Mouse (Mus musculus): ENCODE measurements around the gene Ahsg. TPM values are rescaled to one million over a fixed set of nuclear protein-coding genes. Genes with fewer than 3 reads are reported as not detected.
"Not testable (repeated sequence)": the region's sequence is repeated elsewhere in the genome, so short reads cannot be mapped to it uniquely, and the experiment has no call there.

Gene Ahsg
- polyA plus RNA-seq, 2 experiments from 2014 or later: not detected

GRCm38 (mm10) chr16:22941825-22942476, 50.9 kb downstream of the Ahsg start:
- not testable (repeated sequence) for ATAC-seq

GRCm38 (mm10) chr16:22947371-22947770, 56.3 kb downstream of the Ahsg start:
- ATAC-seq: no peak

Other genes with a start within 250 kb of the Ahsg start
- gene Dgkg, start 234.1 kb upstream of the Ahsg start, polyA plus RNA-seq (2017; shearing (Covaris generic)): under 1 TPM; 0.46 to 0.57 TPM
- gene Crygs, start 79.7 kb upstream of the Ahsg start, polyA plus RNA-seq (2017; shearing (Covaris generic)): not detected
- gene Tbccd1, start 33.6 kb upstream of the Ahsg start, polyA plus RNA-seq (2017; shearing (Covaris generic)): 10 to 100 TPM; 16.5 to 18.6 TPM
- 10 to 100 TPM; 52.9 to 66.2 TPM for gene Dnajb11, start 33.4 kb upstream of the Ahsg start, polyA plus RNA-seq (2017; shearing (Covaris generic))
- gene Fetub, start 27.1 kb downstream of the Ahsg start, polyA plus RNA-seq (2017; shearing (Covaris generic)): not detected
- not detected for gene Hrg, start 59.8 kb downstream of the Ahsg start, polyA plus RNA-seq (2017; shearing (Covaris generic))
- gene Kng2, start 138.2 kb downstream of the Ahsg start, polyA plus RNA-seq (2017; shearing (Covaris generic)): not detected
- under 1 TPM in 1 of 2 experiments, not detected in 1; 0.20 TPM for gene Kng1, start 166.6 kb downstream of the Ahsg start, polyA plus RNA-seq (2017; shearing (Covaris generic))
- 100 to 1,000 TPM; 399 to 481 TPM for gene Eif4a2, start 216.2 kb downstream of the Ahsg start, polyA plus RNA-seq (2017; shearing (Covaris generic))
- 10 to 100 TPM; 51.8 to 68.2 TPM for gene Rfc4, start 236.5 kb downstream of the Ahsg start, polyA plus RNA-seq (2017; shearing (Covaris generic))

Measured in activated CD4-positive, CD25-positive, alpha-beta regulatory T cell, adult 4 months (primary cell).